Mouse (Mus musculus) stomach, embryonic 14.5 days (tissue): ENCODE data around the gene Enkd1. TPM values are rescaled to one million over a fixed set of nuclear protein-coding genes. Genes with fewer than 3 reads are reported as not detected.

Experiments used
- ATAC-seq: fragments of 200-750 bp; cut with Nextera tagmentation; 2 replicates; pipeline ENCODE4 v1.8.0; 2017; ENCODE audit warnings: low read depth, moderate TSS enrichment; ENCODE audit not compliant: insufficient number of reproducible peaks, insufficient read depth, low FRiP score
- H3K27ac ChIP-seq: fragments of 300-500 bp; sonication (generic); 2 replicates; pipeline ENCODE4 v1.5.1; 2014; ENCODE audit warnings: mild to moderate bottlenecking, low read length, moderate library complexity, mixed read lengths
- H3K27me3 ChIP-seq: fragments of 300-500 bp; sonication (generic); 2 replicates; pipeline ENCODE4 v1.6.1; 2014; ENCODE audit warnings: low read length, control low read depth, mixed read lengths; ENCODE audit not compliant: control insufficient read depth, insufficient read depth
- H3K36me3 ChIP-seq: fragments of 300-500 bp; sonication (generic); 2 replicates; pipeline ENCODE4 v1.6.1; 2014; ENCODE audit warnings: mild to moderate bottlenecking, control low read depth, low read length, moderate library complexity, mixed read lengths; ENCODE audit not compliant: control insufficient read depth, insufficient read depth
- H3K4me1 ChIP-seq: fragments of 300-500 bp; sonication (generic); 2 replicates; pipeline ENCODE4 v1.6.1; 2014; ENCODE audit warnings: low read length, control low read depth, mixed read lengths; ENCODE audit not compliant: control insufficient read depth, insufficient read depth
- H3K4me2 ChIP-seq: fragments of 300-500 bp; sonication (generic); replicated peaks from 2 replicates; pipeline ENCODE4 v1.6.1; 2014; ENCODE audit warnings: low read depth, low read length, control low read depth
- H3K4me3 ChIP-seq: fragments of 300-500 bp; sonication (generic); 2 replicates; pipeline ENCODE4 v1.5.1; 2014; ENCODE audit warnings: low read depth, low read length, control low read depth
- H3K9ac ChIP-seq: fragments of 300-500 bp; sonication (generic); replicated peaks from 2 replicates; pipeline ENCODE4 v1.6.1; 2014; ENCODE audit warnings: low read depth, mild to moderate bottlenecking, control low read depth, low read length, moderate library complexity, mixed read lengths
- H3K9me3 ChIP-seq: fragments of 300-500 bp; sonication (generic); 2 replicates; pipeline ENCODE4 v1.6.1; 2016; ENCODE audit warnings: low read depth, low read length, control low read depth; ENCODE audit not compliant: control insufficient read depth
- WGBS: fragments of 180-500 bp; shearing (Covaris S2); extraction: QIAGEN DNeasy Blood & Tissue Kit; methylation state at CpG from one replicate; pipeline ENCODE4 v1.1.7; 2014; 5-methylcytosine and 5-hydroxymethylcytosine counted together
- polyA plus RNA-seq: library from polyadenylated mRNA; unstranded; fragments of >200 nt; fragmentation: Nextera tagmentation; extraction: Ambion mirVana; gene quantifications from 2 replicates; pipeline ENCODE4 v1.2.1, GENCODE M21; 2014

Enkd1 gene
- polyA plus RNA-seq, 1 experiment from 2014 or later = 26.5 TPM

DNA sequence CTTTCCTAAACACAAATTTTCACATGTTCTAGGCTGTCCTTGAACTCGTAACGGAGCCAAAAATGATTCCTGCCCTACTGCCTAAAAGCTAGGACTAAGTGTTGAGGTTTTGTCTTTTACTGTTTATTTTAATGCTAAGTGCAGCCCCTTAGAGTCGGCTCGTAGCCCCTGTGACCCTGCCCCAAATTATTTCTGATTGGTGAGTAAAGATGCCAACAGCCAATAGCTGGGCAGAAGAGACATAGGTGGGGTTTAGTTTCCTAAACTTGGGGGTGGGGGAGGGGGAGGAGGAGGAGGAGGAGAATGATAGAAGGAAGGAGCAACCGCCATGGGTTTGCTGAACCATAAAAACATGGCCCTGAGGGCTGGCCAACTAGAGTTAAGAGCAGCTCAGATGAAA is 17.7 kb upstream of the Enkd1 start:
- Histone ChIP-seq H3K9me3 (no peaks in the 10 kb centered on the region), H3K36me3 (peaks cover 12% of the 10 kb centered on the region), H3K9ac (no peak overlapping the region), H3K27me3 (no peaks in the 10 kb centered on the region), H3K4me2 (no peak overlapping the region), H3K4me1 (no peaks in the 10 kb centered on the region), H3K4me3 (no peak overlapping the region), H3K27ac (no peak overlapping the region)
- WGBS = 66% methylated on average over 5 of the region's 5 CpGs
- ATAC-seq = no peak

GRCm38 (mm10) chr8:105722861-105723260 is 14.9 kb upstream of the Enkd1 start:
- 91% methylated on average over 9 of the region's 9 CpGs for WGBS
- peaks cover 11% of the 10 kb centered on the region for H3K36me3 ChIP-seq
- no peaks in the 10 kb centered on the region for H3K4me1 ChIP-seq
- H3K27ac ChIP-seq = no peak overlapping the region
- no peak overlapping the region for H3K4me3 ChIP-seq
- no peaks in the 10 kb centered on the region for H3K9me3 ChIP-seq
- no peaks in the 10 kb centered on the region for H3K27me3 ChIP-seq
- no peak overlapping the region for H3K4me2 ChIP-seq
- no peak overlapping the region for H3K9ac ChIP-seq
- no peak for ATAC-seq

GRCm38 (mm10) chr8:105719637-105720036 is 11.6 kb upstream of the Enkd1 start:
- no peak overlapping the region for H3K4me3 ChIP-seq
- 87% methylated on average over 4 of the region's 4 CpGs for WGBS
- H3K9me3 ChIP-seq = no peaks in the 10 kb centered on the region
- H3K36me3 ChIP-seq = peaks cover 5% of the 10 kb centered on the region; the same call in 1 of the 2 replicates
- H3K4me2 ChIP-seq = no peak overlapping the region
- no peaks in the 10 kb centered on the region for H3K4me1 ChIP-seq
- no peak for ATAC-seq
- H3K9ac ChIP-seq = no peak overlapping the region
- H3K27me3 ChIP-seq = no peaks in the 10 kb centered on the region
- no peak overlapping the region for H3K27ac ChIP-seq

GRCm38 (mm10) chr8:105716302-105716945 is 8.4 kb upstream of the Enkd1 start:
- H3K27ac ChIP-seq = no peak overlapping the region
- H3K4me1 ChIP-seq = no peaks in the 10 kb centered on the region
- H3K36me3 ChIP-seq = peaks cover 5% of the 10 kb centered on the region; the same call in 1 of the 2 replicates
- WGBS = 88% methylated on average over 15 of the region's 15 CpGs
- no peaks in the 10 kb centered on the region for H3K27me3 ChIP-seq
- no peak overlapping the region for H3K4me3 ChIP-seq
- H3K9ac ChIP-seq = no peak overlapping the region
- H3K9me3 ChIP-seq = no peaks in the 10 kb centered on the region
- no peak for ATAC-seq
- H3K4me2 ChIP-seq = no peak overlapping the region

DNA sequence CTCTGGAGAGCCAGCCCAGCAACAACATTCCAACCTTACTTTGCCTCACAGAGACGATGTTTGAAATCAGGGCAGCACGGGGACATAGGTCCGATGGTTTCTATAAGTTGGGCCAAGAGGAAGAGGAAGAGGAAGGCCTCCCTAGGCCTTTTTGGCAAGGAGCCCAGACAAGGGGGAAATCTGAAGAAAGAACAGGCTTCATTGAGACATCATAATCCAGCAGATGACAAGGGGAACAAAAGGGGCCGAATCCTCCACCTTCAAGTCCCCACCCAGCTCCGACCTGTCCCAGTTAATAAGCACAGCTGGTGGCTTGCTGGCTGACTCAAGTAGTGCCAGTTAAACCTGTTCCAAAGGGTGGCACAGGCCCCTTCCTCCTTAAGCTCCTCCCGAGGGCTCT is 7.0 kb upstream of the Enkd1 start:
- Histone ChIP-seq H3K36me3 (0 out of 2 replicates have a peak, but pooled peaks cover 5% of the 10 kb centered on the region), H3K9me3 (no peaks in the 10 kb centered on the region), H3K27ac (peak overlapping the region; percentile 67; the same call in 1 of the 2 replicates), H3K27me3 (no peaks in the 10 kb centered on the region), H3K4me2 (no peak overlapping the region), H3K4me1 (no peaks in the 10 kb centered on the region), H3K4me3 (no peak overlapping the region), H3K9ac (no peak overlapping the region)
- no peak; the same call in 1 of the 2 replicates for ATAC-seq
- 62% methylated on average over 6 of the region's 6 CpGs for WGBS

GRCm38 (mm10) chr8:105714139-105714538 is 6.1 kb upstream of the Enkd1 start:
- no peaks in the 10 kb centered on the region for H3K9me3 ChIP-seq
- no peak overlapping the region for H3K27ac ChIP-seq
- no peaks in the 10 kb centered on the region for H3K27me3 ChIP-seq
- no peak overlapping the region for H3K4me2 ChIP-seq
- no peak overlapping the region for H3K9ac ChIP-seq
- 9% methylated on average over 3 of the region's 3 CpGs for WGBS
- no peak overlapping the region for H3K4me3 ChIP-seq
- no peaks in the 10 kb centered on the region for H3K4me1 ChIP-seq
- ATAC-seq = 0 out of 2 replicates have a peak, but pooled peaks have one; percentile 21
- H3K36me3 ChIP-seq = 0 out of 2 replicates have a peak, but pooled peaks cover 5% of the 10 kb centered on the region

DNA sequence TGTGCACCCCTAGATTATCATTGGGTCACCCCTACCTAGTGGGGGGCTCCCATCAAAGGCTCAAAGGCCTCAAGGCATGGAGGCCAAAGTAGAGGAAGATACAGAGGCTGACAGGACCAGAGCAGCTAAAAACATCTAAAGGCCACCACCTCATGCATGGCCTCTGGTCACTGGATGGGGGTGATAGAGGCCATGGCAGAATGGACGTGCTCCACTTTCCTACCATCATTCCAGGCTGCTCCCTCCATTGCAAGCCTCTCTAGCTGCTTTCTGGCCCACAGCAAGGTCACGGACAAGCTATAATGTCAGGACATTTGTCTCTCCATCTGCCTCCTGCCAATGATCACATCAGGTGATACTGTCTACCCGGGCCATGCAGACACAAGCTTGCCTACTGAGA is 4.3 kb upstream of the Enkd1 start:
- ATAC-seq = no peak
- H3K9ac ChIP-seq = no peak overlapping the region
- H3K27ac ChIP-seq = no peak overlapping the region
- H3K9me3 ChIP-seq = no peaks in the 10 kb centered on the region
- H3K36me3 ChIP-seq = 0 out of 2 replicates have a peak, but pooled peaks cover 5% of the 10 kb centered on the region
- no peak overlapping the region for H3K4me3 ChIP-seq
- H3K4me1 ChIP-seq = peaks cover 2% of the 10 kb centered on the region; the same call in 1 of the 2 replicates
- no peak overlapping the region for H3K4me2 ChIP-seq
- 79% methylated on average over 3 of the region's 3 CpGs for WGBS
- H3K27me3 ChIP-seq = no peaks in the 10 kb centered on the region

- Histone ChIP-seq H3K36me3 (no peaks in the 10 kb centered on the region; the same call in 1 of the 2 replicates), H3K27me3 (no peaks in the 10 kb centered on the region), H3K27ac (no peak overlapping the region), H3K9me3 (no peaks in the 10 kb centered on the region), H3K4me1 (peaks cover 11% of the 10 kb centered on the region; the same call in 1 of the 2 replicates), H3K4me2 (no peak overlapping the region), H3K9ac (no peak overlapping the region), H3K4me3 (no peak overlapping the region)
- no peak for ATAC-seq
- 77% methylated on average over 13 of the region's 14 CpGs for WGBS
These were observed 1.3 kb upstream of the Enkd1 start for GRCm38 (mm10) chr8:105709317-105709716.

DNA sequence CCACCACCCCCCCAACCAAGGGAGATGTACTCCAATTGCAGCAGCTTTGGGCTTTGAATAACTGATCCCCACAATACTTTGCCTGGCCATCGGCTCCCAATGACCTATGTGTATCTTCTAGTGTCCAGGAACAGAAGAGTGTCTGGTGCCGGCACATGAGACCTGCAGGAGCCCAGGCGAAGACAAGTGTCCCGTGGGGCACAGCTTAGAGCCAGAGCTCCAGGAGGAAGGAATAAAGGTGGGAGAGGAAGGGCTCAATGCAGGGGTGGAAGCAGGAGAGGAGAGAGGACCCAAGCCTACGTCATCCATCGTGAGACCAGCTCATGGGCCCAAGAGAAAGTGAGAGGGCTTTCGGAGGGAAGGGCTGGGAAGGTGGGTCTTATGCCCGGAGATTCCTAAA is 665 bp upstream of the Enkd1 start:
- Histone ChIP-seq H3K27ac (no peak overlapping the region), H3K4me3 (no peak overlapping the region), H3K4me1 (peaks cover 11% of the 10 kb centered on the region; the same call in 1 of the 2 replicates), H3K27me3 (no peaks in the 10 kb centered on the region), H3K9me3 (no peaks in the 10 kb centered on the region), H3K9ac (no peak overlapping the region), H3K4me2 (no peak overlapping the region), H3K36me3 (peaks cover 1% of the 10 kb centered on the region; the same call in 1 of the 2 replicates)
- no peak for ATAC-seq
- WGBS = 92% methylated on average over 8 of the region's 8 CpGs
